Mouse (Mus musculus) embryonic stem cell, embryonic (primary cell): ENCODE results near the gene Tmprss4.

Experiments
- CTCF ChIA-PET, 4 experiments: fragments of 300-600 bp in 2 of 4; fragments of 350-600 bp in 2 of 4; sonication (Branson Sonifier 250); formaldehyde crosslinking; loops; one replicate each; lab custom pipeline; 2022; ENCODE audit warnings: inconsistent platforms in 2 of 4; lab: Charles Lee
- POLR2A ChIA-PET, 4 experiments: fragments of 300-600 bp in 2 of 4; fragments of 350-600 bp in 2 of 4; sonication (Branson Sonifier 250); formaldehyde crosslinking; loops; one replicate each; lab custom pipeline; 2022; ENCODE audit warnings: antibody characterized with exemption in 4 of 4, inconsistent platforms in 1 of 4; lab: Charles Lee

The Tmprss4 gene

GRCm38 (mm10) chr9:45203797-45204410, at the start of gene Tmprss4:
Gene Tmprss4, minus strand, starts transcription at chr9:45204092.
- ChIA-PET POLR2A (interaction anchor here in 1 of 4 experiments (0.6 kb wide), 1 partner anchor 204 kb away, joined by 4 read pairs; no protein-coding TSS in a partner anchor), CTCF (interaction anchor here in 2 of 4 experiments (0.6 to 1.2 kb wide), 3 partner anchors 11 to 551 kb away, joined by 3 to 4 read pairs (median 3); no protein-coding TSS in a partner anchor)

GRCm38 (mm10) chr9:45252395-45252794, 48.5 kb upstream of the Tmprss4 start:
- ChIA-PET POLR2A (no interaction called here), CTCF (no interaction called here)

- ChIA-PET CTCF (no interaction called here), POLR2A (no interaction called here)
Observed at GRCm38 (mm10) chr9:45251990-45252389, 48.1 kb upstream of the Tmprss4 start.

- ChIA-PET CTCF (no interaction called here), POLR2A (no interaction called here)
Observed at GRCm38 (mm10) chr9:45251281-45251680, 47.4 kb upstream of the Tmprss4 start.

GRCm38 (mm10) chr9:45250306-45250705, 46.4 kb upstream of the Tmprss4 start:
- CTCF ChIA-PET, result no interaction called here
- POLR2A ChIA-PET, result no interaction called here

- POLR2A ChIA-PET, result interaction anchor here in 1 of 4 experiments (0.6 kb wide), 1 partner anchor 507 kb away, joined by 3 read pairs; no protein-coding TSS in a partner anchor
Observed at GRCm38 (mm10) chr9:45247536-45247935, 43.6 kb upstream of the Tmprss4 start.

GRCm38 (mm10) chr9:45246060-45246459, 42.2 kb upstream of the Tmprss4 start:
- ChIA-PET CTCF (interaction anchor here in 1 of 4 experiments (0.6 kb wide), 1 partner anchor 171 kb away, joined by 3 read pairs; no protein-coding TSS in a partner anchor), POLR2A (interaction anchor here in 1 of 4 experiments (0.6 kb wide), 1 partner anchor 1494 kb away, joined by 3 read pairs; no protein-coding TSS in a partner anchor)

More at GRCm38 (mm10) chr9:45247536-45247935, 43.6 kb upstream of the Tmprss4 start:
- CTCF ChIA-PET, result no interaction called here

- CTCF ChIA-PET, result interaction anchor here in 2 of 4 experiments (0.6 kb wide), 2 partner anchors 172 to 197 kb away, joined by 3 to 18 read pairs; no protein-coding TSS in a partner anchor
- POLR2A ChIA-PET, result interaction anchor here in 1 of 4 experiments (0.6 kb wide), 1 partner anchor 1494 kb away, joined by 3 read pairs; no protein-coding TSS in a partner anchor
Observed at GRCm38 (mm10) chr9:45245432-45245831, 41.5 kb upstream of the Tmprss4 start.

- POLR2A ChIA-PET, result interaction anchor here in 1 of 4 experiments (0.7 kb wide), 1 partner anchor 216 kb away, joined by 3 read pairs; no protein-coding TSS in a partner anchor
Observed at GRCm38 (mm10) chr9:45241397-45241796, 37.5 kb upstream of the Tmprss4 start.

GRCm38 (mm10) chr9:45236744-45237143, 32.9 kb upstream of the Tmprss4 start:
- CTCF ChIA-PET, result interaction anchor here in 2 of 4 experiments (1.5 kb wide), 2 partner anchors 152 to 176 kb away, joined by 3 to 4 read pairs; no protein-coding TSS in a partner anchor
- POLR2A ChIA-PET, result no interaction called here

More at GRCm38 (mm10) chr9:45241397-45241796, 37.5 kb upstream of the Tmprss4 start:
- CTCF ChIA-PET, result no interaction called here

- ChIA-PET CTCF (interaction anchor here in 1 of 4 experiments (1.5 kb wide), 1 partner anchor 153 kb away, joined by 3 read pairs; no protein-coding TSS in a partner anchor), POLR2A (no interaction called here)
Observed at GRCm38 (mm10) chr9:45235668-45236227, 31.9 kb upstream of the Tmprss4 start.

- ChIA-PET POLR2A (interaction anchor here in 1 of 4 experiments (0.9 kb wide), 1 partner anchor 45 kb away, joined by 3 read pairs; no protein-coding TSS in a partner anchor), CTCF (interaction anchor here in 1 of 4 experiments (0.6 kb wide), 1 partner anchor 168 kb away, joined by 4 read pairs; no protein-coding TSS in a partner anchor)
Observed at GRCm38 (mm10) chr9:45229359-45229758, 25.5 kb upstream of the Tmprss4 start.

- CTCF ChIA-PET, result interaction anchor here in 3 of 4 experiments (0.5 to 2.4 kb wide), 6 partner anchors 167 to 469 kb away, joined by 3 to 11 read pairs (median 3); no protein-coding TSS in a partner anchor
- POLR2A ChIA-PET, result no interaction called here
Observed at GRCm38 (mm10) chr9:45221567-45221966, 17.7 kb upstream of the Tmprss4 start.

- ChIA-PET POLR2A (no interaction called here), CTCF (no interaction called here)
Observed at GRCm38 (mm10) chr9:45219644-45220043, 15.8 kb upstream of the Tmprss4 start.

GRCm38 (mm10) chr9:45215526-45216179, 11.8 kb upstream of the Tmprss4 start:
- POLR2A ChIA-PET, result interaction anchor here in 1 of 4 experiments (0.6 to 1.1 kb wide), 2 partner anchors 10 to 227 kb away, joined by 3 read pairs; no protein-coding TSS in a partner anchor
- CTCF ChIA-PET, result interaction anchor here in 2 of 4 experiments (0.6 to 2.0 kb wide), 5 partner anchors 13 to 275 kb away, joined by 3 to 7 read pairs (median 3); no protein-coding TSS in a partner anchor

GRCm38 (mm10) chr9:45212001-45212400, 8.1 kb upstream of the Tmprss4 start:
- CTCF ChIA-PET, result no interaction called here

GRCm38 (mm10) chr9:45207015-45207743, 3.3 kb upstream of the Tmprss4 start:
- ChIA-PET POLR2A (no interaction called here), CTCF (no interaction called here)

More at GRCm38 (mm10) chr9:45212001-45212400, 8.1 kb upstream of the Tmprss4 start:
- POLR2A ChIA-PET, result interaction anchor here in 1 of 4 experiments (1.2 kb wide), 1 partner anchor 205 kb away, joined by 3 read pairs; no protein-coding TSS in a partner anchor

- POLR2A ChIA-PET, result interaction anchor here in 1 of 4 experiments (0.9 kb wide), 1 partner anchor 11 kb away, joined by 3 read pairs; no protein-coding TSS in a partner anchor
- CTCF ChIA-PET, result no interaction called here
Observed at GRCm38 (mm10) chr9:45206121-45206520, 2.2 kb upstream of the Tmprss4 start.
